Mouse (Mus musculus) kidney, adult 2 months (tissue): ENCODE measurements around the gene Loxl1. TPM values are rescaled to one million over a fixed set of nuclear protein-coding genes. Genes with fewer than 3 reads are reported as not detected.
"Not testable (repeated sequence)": the region's sequence is repeated elsewhere in the genome, so short reads cannot be mapped to it uniquely, and the experiment has no call there.

Source experiments
- DNase-seq: peaks from one replicate; pipeline ENCODE4 v3.0.0; 2021
- H3K27ac ChIP-seq: fragments of 200-500 bp; 2 replicates; pipeline ENCODE4 v1.5.1; 2012; ENCODE audit warnings: low read depth, low read length, control low read depth, inconsistent platforms; ENCODE audit not compliant: insufficient read depth
- H3K27me3 ChIP-seq: fragments of 200-500 bp; replicated peaks from 2 replicates; pipeline ENCODE4 v1.6.1; 2012; ENCODE audit warnings: mild to moderate bottlenecking, moderate library complexity, low read length, inconsistent platforms; ENCODE audit not compliant: control insufficient read depth, insufficient read depth
- H3K36me3 ChIP-seq: fragments of 200-500 bp; 2 replicates; pipeline ENCODE4 v1.6.1; 2012; ENCODE audit warnings: mild to moderate bottlenecking, moderate library complexity, low read length, inconsistent platforms; ENCODE audit not compliant: control insufficient read depth, insufficient read depth
- H3K4me1 ChIP-seq: fragments of 200-500 bp; 2 replicates; pipeline ENCODE4 v1.6.1; 2011; ENCODE audit warnings: low read length; ENCODE audit not compliant: control insufficient read depth, insufficient read depth
- H3K4me3 ChIP-seq: fragments of 200-500 bp; 2 replicates; pipeline ENCODE4 v1.5.1; 2011; ENCODE audit warnings: mild to moderate bottlenecking, low read depth, low read length, control low read depth; ENCODE audit not compliant: insufficient read depth
- CTCF ChIP-seq: fragments of 200-500 bp; conservative IDR thresholded peaks from 2 replicates; pipeline ENCODE4 v1.5.1; 2011; ENCODE audit warnings: low read depth, mild to moderate bottlenecking, control low read depth, low read length, moderate library complexity, mixed read lengths; ENCODE audit not compliant: insufficient read depth, insufficient read length
- POLR2A ChIP-seq: fragments of 200-500 bp; IDR thresholded peaks from one replicate; pipeline ENCODE4 v1.6.1; 2011; ENCODE audit warnings: low read depth, low read length, control low read depth
- WGBS: fragments of 180-500 bp; shearing (Covaris S2); methylation state at CpG from one replicate; pipeline ENCODE4 v1.1.7; 2018; 5-methylcytosine and 5-hydroxymethylcytosine counted together
- polyA plus RNA-seq: library from polyadenylated mRNA; depleted of rRNA; stranded (reverse); fragments of >200 nt; gene quantifications from 2 replicates; pipeline ENCODE4 v1.2.3, GENCODE M21; 2012

Gene Loxl1
- polyA plus RNA-seq, 1 experiment, result 32.3 TPM

GRCm38 (mm10) chr9:58276346-58276745 lies 36.6 kb downstream of the Loxl1 start:
- H3K36me3 ChIP-seq, result no peaks in the 10 kb centered on the region
- TF ChIP-seq CTCF (no peak), POLR2A (no peak)
- H3K4me3 ChIP-seq, result no peak overlapping the region
- no peaks in the 10 kb centered on the region for H3K27me3 ChIP-seq
- H3K4me1 ChIP-seq, result peaks cover 19% of the 10 kb centered on the region
- DNase-seq, result peak; percentile 82
- 47% methylated on average over 5 of the region's 5 CpGs for WGBS
- peak overlapping the region; percentile 84; the same call in 1 of the 2 replicates for H3K27ac ChIP-seq

GRCm38 (mm10) chr9:58275797-58276196 lies 37.2 kb downstream of the Loxl1 start:
- H3K36me3 ChIP-seq, result no peaks in the 10 kb centered on the region
- DNase-seq, result no peak
- TF ChIP-seq POLR2A (no peak), CTCF (no peak)
- WGBS, result 52% methylated on average over 3 of the region's 3 CpGs
- no peak overlapping the region for H3K4me3 ChIP-seq
- peak overlapping the region; percentile 84 for H3K27ac ChIP-seq
- H3K4me1 ChIP-seq, result peaks cover 19% of the 10 kb centered on the region
- H3K27me3 ChIP-seq, result no peaks in the 10 kb centered on the region

- Histone ChIP-seq H3K4me3 (no peak overlapping the region), H3K27me3 (no peaks in the 10 kb centered on the region), H3K27ac (peak overlapping the region; percentile 84), H3K4me1 (peaks cover 19% of the 10 kb centered on the region), H3K36me3 (no peaks in the 10 kb centered on the region)
- WGBS, result 10% methylated on average over 8 of the region's 8 CpGs
- no peak for TF ChIP-seq POLR2A
- no peak for TF ChIP-seq CTCF
- DNase-seq, result peak; percentile 84
These were observed 37.7 kb downstream of the Loxl1 start for GRCm38 (mm10) chr9:58275115-58275774.

- TF ChIP-seq POLR2A, result no peak
- no peak for TF ChIP-seq CTCF
- 45% methylated on average over 3 of the region's 3 CpGs for WGBS
- H3K27me3 ChIP-seq, result no peaks in the 10 kb centered on the region
- no peak overlapping the region for H3K4me3 ChIP-seq
- H3K27ac ChIP-seq, result peak overlapping the region; percentile 69; the same call in 1 of the 2 replicates
- no peak for DNase-seq
- peaks cover 19% of the 10 kb centered on the region for H3K4me1 ChIP-seq
- no peaks in the 10 kb centered on the region for H3K36me3 ChIP-seq
These were observed 38.4 kb downstream of the Loxl1 start for GRCm38 (mm10) chr9:58274626-58275025.

- Histone ChIP-seq H3K4me3 (no peak overlapping the region), H3K27me3 (no peaks in the 10 kb centered on the region), H3K36me3 (no peaks in the 10 kb centered on the region), H3K27ac (peak overlapping the region; percentile 69; the same call in 1 of the 2 replicates), H3K4me1 (peaks cover 19% of the 10 kb centered on the region)
- 82% methylated on average over 7 of the region's 7 CpGs for WGBS
- DNase-seq, result no peak
- TF ChIP-seq CTCF (no peak), POLR2A (no peak)
These were observed 38.8 kb downstream of the Loxl1 start for GRCm38 (mm10) chr9:58274101-58274604.

- Histone ChIP-seq H3K27ac (peak overlapping the region; percentile 28; the same call in 1 of the 2 replicates), H3K36me3 (no peaks in the 10 kb centered on the region), H3K4me3 (no peak overlapping the region), H3K27me3 (no peaks in the 10 kb centered on the region), H3K4me1 (peaks cover 19% of the 10 kb centered on the region)
- 66% methylated on average over 9 of the region's 9 CpGs for WGBS
- TF ChIP-seq POLR2A, result no peak
- TF ChIP-seq CTCF, result no peak
- DNase-seq, result peak; percentile 67
These were observed 40.1 kb downstream of the Loxl1 start for GRCm38 (mm10) chr9:58272855-58273254.

GRCm38 (mm10) chr9:58272068-58272541 lies 40.9 kb downstream of the Loxl1 start:
- WGBS, result 73% methylated on average over 2 of the region's 2 CpGs
- Histone ChIP-seq H3K36me3 (no peaks in the 10 kb centered on the region), H3K27ac (peak overlapping the region; percentile 35), H3K4me3 (no peak overlapping the region), H3K27me3 (no peaks in the 10 kb centered on the region), H3K4me1 (peaks cover 19% of the 10 kb centered on the region)
- DNase-seq, result peak; percentile 46
- TF ChIP-seq CTCF (no peak), POLR2A (no peak)

- 89% methylated on average over 9 of the region's 9 CpGs for WGBS
- H3K36me3 ChIP-seq, H3K27me3 ChIP-seq, H3K27ac ChIP-seq, H3K4me3 ChIP-seq, DNase-seq: not testable (repeated sequence)
- H3K4me1 ChIP-seq, result peaks cover 19% of the 10 kb centered on the region
These were observed 41.4 kb downstream of the Loxl1 start for GRCm38 (mm10) chr9:58271551-58271950.
